Mouse (Mus musculus) midbrain, embryonic 10.5 days (tissue): ENCODE results near the gene Rad51b. TPM values are rescaled to one million over a fixed set of nuclear protein-coding genes. Genes with fewer than 3 reads are reported as not detected.

Experiments used
- DNase-seq: peaks from one replicate; pipeline ENCODE4 v3.0.0-alpha.2; 2017; ENCODE audit warnings: low spot score
- H3K27ac ChIP-seq: fragments of 300-500 bp; sonication (generic); replicated peaks from 2 replicates; pipeline ENCODE4 v1.5.1; 2016; ENCODE audit warnings: mild to moderate bottlenecking
- H3K27me3 ChIP-seq: fragments of 300-500 bp; sonication (generic); 2 replicates; pipeline ENCODE4 v1.6.1; 2016; ENCODE audit warnings: low read depth, mild to moderate bottlenecking; ENCODE audit not compliant: poor library complexity, severe bottlenecking
- H3K36me3 ChIP-seq: fragments of 300-500 bp; sonication (generic); 2 replicates; pipeline ENCODE4 v1.6.1; 2016; ENCODE audit warnings: mild to moderate bottlenecking, moderate library complexity
- H3K4me1 ChIP-seq: fragments of 300-500 bp; sonication (generic); 2 replicates; pipeline ENCODE4 v1.6.1; 2016
- H3K4me3 ChIP-seq: fragments of 300-500 bp; sonication (generic); 2 replicates; pipeline ENCODE4 v1.5.1; 2016; ENCODE audit warnings: mild to moderate bottlenecking, moderate library complexity
- H3K9me3 ChIP-seq: fragments of 300-500 bp; sonication (generic); replicated peaks from 2 replicates; pipeline ENCODE4 v1.6.1; 2016; ENCODE audit warnings: mild to moderate bottlenecking
- WGBS: fragments of 180-500 bp; shearing (Covaris S2); methylation state at CpG from one replicate; pipeline ENCODE4 v1.1.7; 2016; 5-methylcytosine and 5-hydroxymethylcytosine counted together
- polyA plus RNA-seq: library from polyadenylated mRNA; unstranded; fragments of >200 nt; fragmentation: Nextera tagmentation; extraction: Ambion mirVana; gene quantifications from 2 replicates; pipeline ENCODE4 v1.2.1, GENCODE M21; 2016

Rad51b gene
- polyA plus RNA-seq, 1 experiment from 2014 or later = 7.8 TPM

GRCm38 (mm10) chr12:79846247-79847151, 549.4 kb downstream of the Rad51b start:
- peak; percentile 60 for DNase-seq
- H3K9me3 ChIP-seq = no peaks in the 10 kb centered on the region
- H3K27me3 ChIP-seq = no peaks in the 10 kb centered on the region; the same call in 1 of the 2 replicates
- peak overlapping the region; percentile 87 for H3K27ac ChIP-seq
- H3K4me3 ChIP-seq = no peak overlapping the region
- no peaks in the 10 kb centered on the region for H3K36me3 ChIP-seq
- 17% methylated on average over 7 of the region's 7 CpGs for WGBS
- H3K4me1 ChIP-seq = peaks cover 74% of the 10 kb centered on the region

- Histone ChIP-seq H3K27ac (peak overlapping the region; percentile 87), H3K9me3 (0 out of 2 replicates have a peak, but pooled peaks cover 3% of the 10 kb centered on the region), H3K36me3 (no peaks in the 10 kb centered on the region), H3K4me3 (no peak overlapping the region), H3K4me1 (peaks cover 54% of the 10 kb centered on the region), H3K27me3 (no peaks in the 10 kb centered on the region; the same call in 1 of the 2 replicates)
- 65% methylated on average over 13 of the region's 13 CpGs for WGBS
- peak; percentile 12 for DNase-seq
Measured at GRCm38 (mm10) chr12:79848539-79848938, 551.5 kb downstream of the Rad51b start.

DNA sequence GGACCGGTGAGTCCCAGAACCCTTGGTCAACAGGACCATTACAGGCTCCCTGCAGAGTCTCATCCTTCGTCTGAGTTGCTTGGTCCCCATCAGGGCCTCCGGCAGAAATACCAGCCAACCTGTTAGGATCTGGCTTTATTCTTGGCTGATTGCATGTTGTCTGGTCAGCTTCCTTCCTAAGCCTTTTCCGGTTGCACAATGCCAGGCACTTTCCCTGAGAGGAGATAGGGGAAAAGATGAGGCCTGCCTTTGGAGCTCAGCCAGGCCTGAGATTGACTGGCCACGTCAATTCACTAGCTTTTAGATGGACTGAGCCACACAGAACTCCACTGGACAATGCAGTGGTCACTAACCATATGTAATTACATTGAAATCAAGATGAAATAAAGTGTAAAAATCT, 552.9 kb downstream of the Rad51b start:
- 0 out of 2 replicates have a peak, but pooled peaks cover 3% of the 10 kb centered on the region for H3K9me3 ChIP-seq
- no peaks in the 10 kb centered on the region; the same call in 1 of the 2 replicates for H3K27me3 ChIP-seq
- 82% methylated on average over 5 of the region's 5 CpGs for WGBS
- H3K36me3 ChIP-seq = no peaks in the 10 kb centered on the region
- no peak for DNase-seq
- peaks cover 46% of the 10 kb centered on the region for H3K4me1 ChIP-seq
- H3K4me3 ChIP-seq = no peak overlapping the region
- H3K27ac ChIP-seq = peak overlapping the region; percentile 68

- H3K27ac ChIP-seq = peak overlapping the region; percentile 50; the same call in 1 of the 2 replicates
- H3K9me3 ChIP-seq = 0 out of 2 replicates have a peak, but pooled peaks cover 3% of the 10 kb centered on the region
- peaks cover 37% of the 10 kb centered on the region for H3K4me1 ChIP-seq
- no peak for DNase-seq
- peaks cover 4% of the 10 kb centered on the region; the same call in 1 of the 2 replicates for H3K27me3 ChIP-seq
- 87% methylated on average over 8 of the region's 8 CpGs for WGBS
- H3K4me3 ChIP-seq = no peak overlapping the region
- no peaks in the 10 kb centered on the region for H3K36me3 ChIP-seq
Measured at GRCm38 (mm10) chr12:79851898-79852297, 554.8 kb downstream of the Rad51b start.

DNA sequence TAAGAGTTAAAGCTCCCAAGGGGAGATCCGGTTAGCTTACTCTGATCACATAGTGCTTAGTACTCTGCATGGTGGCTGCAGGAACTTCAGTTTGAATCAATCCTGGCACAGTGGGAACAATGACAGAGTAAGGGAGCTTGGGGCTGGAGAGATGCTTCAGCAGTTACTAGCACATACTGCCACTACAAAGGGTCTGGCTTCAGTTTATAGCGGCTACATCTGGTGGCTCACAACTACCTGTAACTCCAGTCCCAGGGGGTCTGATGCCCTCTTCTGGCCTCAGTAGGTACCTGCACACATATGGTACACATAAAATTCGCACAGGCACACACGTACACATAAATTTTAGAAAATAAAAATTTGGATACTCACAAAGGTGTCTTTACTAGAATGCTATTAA, 555.5 kb downstream of the Rad51b start:
- no peak overlapping the region for H3K4me3 ChIP-seq
- WGBS = 95% methylated on average over 4 of the region's 4 CpGs
- H3K9me3 ChIP-seq = 0 out of 2 replicates have a peak, but pooled peaks cover 3% of the 10 kb centered on the region
- H3K27me3 ChIP-seq = peaks cover 4% of the 10 kb centered on the region; the same call in 1 of the 2 replicates
- H3K27ac ChIP-seq = no peak overlapping the region
- DNase-seq = no peak
- peaks cover 32% of the 10 kb centered on the region for H3K4me1 ChIP-seq
- no peaks in the 10 kb centered on the region for H3K36me3 ChIP-seq

- H3K4me3 ChIP-seq = no peak overlapping the region
- peaks cover 4% of the 10 kb centered on the region; the same call in 1 of the 2 replicates for H3K27me3 ChIP-seq
- DNase-seq = no peak
- H3K36me3 ChIP-seq = no peaks in the 10 kb centered on the region
- H3K4me1 ChIP-seq = peaks cover 35% of the 10 kb centered on the region
- WGBS = 84% methylated on average over 5 of the region's 5 CpGs
- H3K27ac ChIP-seq = no peak overlapping the region
- H3K9me3 ChIP-seq = 0 out of 2 replicates have a peak, but pooled peaks cover 3% of the 10 kb centered on the region
Measured at GRCm38 (mm10) chr12:79853901-79854490, 556.9 kb downstream of the Rad51b start.

GRCm38 (mm10) chr12:79854507-79854906, 557.4 kb downstream of the Rad51b start:
- Histone ChIP-seq H3K9me3 (0 out of 2 replicates have a peak, but pooled peaks cover 3% of the 10 kb centered on the region), H3K4me1 (peaks cover 40% of the 10 kb centered on the region), H3K27me3 (peaks cover 4% of the 10 kb centered on the region; the same call in 1 of the 2 replicates), H3K27ac (0 out of 2 replicates have a peak overlapping the region, but pooled peaks have one; percentile 19), H3K36me3 (no peaks in the 10 kb centered on the region), H3K4me3 (no peak overlapping the region)
- WGBS = 91% methylated on average over 2 of the region's 2 CpGs
- DNase-seq = no peak

DNA sequence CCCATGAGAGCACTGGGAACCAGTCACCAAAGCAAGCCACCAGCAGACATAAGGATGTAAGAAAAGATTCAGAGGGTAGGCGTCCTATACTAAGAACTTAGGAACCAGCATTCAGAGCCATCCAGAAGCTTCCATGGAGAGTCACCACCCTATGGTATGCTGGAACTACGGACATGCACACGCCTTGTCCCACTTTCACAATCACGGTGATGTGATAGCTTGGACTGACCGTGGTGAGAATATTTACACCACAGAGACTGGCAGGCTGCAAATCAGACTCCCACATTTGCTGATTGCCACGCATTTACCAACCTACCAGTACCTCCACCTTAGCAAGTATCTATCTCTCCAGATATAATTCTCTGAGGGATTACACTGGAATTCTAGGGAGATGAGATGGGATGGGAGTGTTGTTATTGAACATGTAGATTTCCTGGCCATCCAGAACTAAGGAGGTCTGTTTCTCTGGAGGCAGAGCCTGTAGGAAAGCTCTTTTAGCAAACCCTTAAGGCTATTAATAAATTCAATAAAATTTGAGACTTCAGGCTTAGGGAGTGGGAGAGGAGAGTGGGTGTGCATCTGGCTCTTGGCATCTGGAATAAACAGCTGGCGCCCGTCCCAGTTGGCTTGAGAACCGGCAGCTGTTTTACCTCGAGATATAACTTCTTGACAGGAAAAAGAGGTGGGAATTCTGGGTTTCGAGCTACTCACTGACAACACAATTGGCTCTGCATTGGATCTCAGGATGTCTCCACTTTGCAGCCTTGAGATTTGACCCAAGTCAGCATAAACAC, 559.2 kb downstream of the Rad51b start:
- H3K27me3 ChIP-seq = 0 out of 2 replicates have a peak, but pooled peaks cover 4% of the 10 kb centered on the region
- WGBS = 93% methylated on average over 11 of the region's 11 CpGs
- DNase-seq = no peak
- H3K4me3 ChIP-seq = no peak overlapping the region
- H3K27ac ChIP-seq = peak overlapping the region; percentile 30; the same call in 1 of the 2 replicates
- no peaks in the 10 kb centered on the region for H3K36me3 ChIP-seq
- H3K4me1 ChIP-seq = peaks cover 56% of the 10 kb centered on the region
- H3K9me3 ChIP-seq = 0 out of 2 replicates have a peak, but pooled peaks cover 3% of the 10 kb centered on the region

DNA sequence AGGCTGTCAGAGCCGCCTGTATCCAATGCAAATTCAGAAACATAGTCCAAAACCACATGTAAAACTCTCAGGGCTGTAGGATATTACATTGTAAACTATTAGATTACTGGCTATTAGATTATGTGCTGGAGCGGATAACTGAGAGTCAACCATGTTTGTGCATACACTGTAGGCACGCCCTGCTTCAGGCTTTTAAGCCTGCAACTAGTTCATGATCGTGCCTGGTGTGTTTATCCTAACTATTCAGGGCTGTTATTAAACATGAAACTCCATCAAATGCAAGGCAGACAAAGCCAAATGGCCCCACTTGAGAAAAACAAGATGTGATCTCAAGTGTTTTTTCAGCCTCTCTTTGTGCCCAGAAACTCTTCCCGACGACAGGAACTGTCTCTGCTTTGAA, 560.6 kb downstream of the Rad51b start:
- 88% methylated on average over 6 of the region's 6 CpGs for WGBS
- 0 out of 2 replicates have a peak, but pooled peaks cover 4% of the 10 kb centered on the region for H3K27me3 ChIP-seq
- H3K4me1 ChIP-seq = peaks cover 57% of the 10 kb centered on the region
- no peak for DNase-seq
- H3K27ac ChIP-seq = 0 out of 2 replicates have a peak overlapping the region, but pooled peaks have one; percentile 85
- peaks cover 10% of the 10 kb centered on the region; the same call in 1 of the 2 replicates for H3K9me3 ChIP-seq
- H3K4me3 ChIP-seq = no peak overlapping the region
- no peaks in the 10 kb centered on the region for H3K36me3 ChIP-seq

DNA sequence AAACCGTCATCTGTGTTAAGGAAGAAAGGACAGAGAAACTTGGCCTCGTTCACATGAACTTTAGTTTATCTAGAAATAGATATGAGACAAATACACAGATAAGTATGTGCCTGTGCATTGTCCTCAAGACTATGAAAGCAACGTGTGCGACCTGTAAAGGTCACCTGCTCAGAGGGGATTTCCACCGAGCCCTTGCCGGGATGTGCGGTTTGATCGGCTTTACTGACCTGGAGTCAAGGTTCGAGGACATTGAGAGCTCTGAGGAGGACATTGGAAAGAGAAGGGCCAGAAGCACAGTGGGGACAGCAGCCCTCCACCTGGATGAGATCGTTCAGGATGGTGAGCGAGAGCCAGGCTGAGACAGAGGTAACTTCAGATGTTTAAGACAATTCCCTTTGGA, 561.3 kb downstream of the Rad51b start:
- Histone ChIP-seq H3K4me1 (peaks cover 57% of the 10 kb centered on the region), H3K27me3 (0 out of 2 replicates have a peak, but pooled peaks cover 4% of the 10 kb centered on the region), H3K27ac (peak overlapping the region; percentile 85), H3K9me3 (peaks cover 10% of the 10 kb centered on the region; the same call in 1 of the 2 replicates), H3K36me3 (no peaks in the 10 kb centered on the region), H3K4me3 (no peak overlapping the region)
- DNase-seq = no peak
- 79% methylated on average over 11 of the region's 11 CpGs for WGBS

GRCm38 (mm10) chr12:79859354-79860247, 562.5 kb downstream of the Rad51b start:
- 21% methylated on average over 14 of the region's 14 CpGs for WGBS
- H3K4me1 ChIP-seq = peaks cover 57% of the 10 kb centered on the region
- H3K27ac ChIP-seq = peak overlapping the region; percentile 85
- H3K27me3 ChIP-seq = 0 out of 2 replicates have a peak, but pooled peaks cover 4% of the 10 kb centered on the region
- no peaks in the 10 kb centered on the region for H3K36me3 ChIP-seq
- peaks cover 10% of the 10 kb centered on the region; the same call in 1 of the 2 replicates for H3K9me3 ChIP-seq
- DNase-seq = peak; percentile 68
- no peak overlapping the region for H3K4me3 ChIP-seq
